Mouse (Mus musculus) cortical plate, adult 2 months (tissue): ENCODE measurements around the gene Gm7879.

Experiments used
- CTCF ChIP-seq: fragments of 200-500 bp; IDR thresholded peaks from 2 replicates; pipeline ENCODE4 v1.5.1; 2011; ENCODE audit warnings: mild to moderate bottlenecking, control low read depth, low read length; ENCODE audit not compliant: insufficient read depth; ENCODE audit errors: extremely low read depth
- POLR2A ChIP-seq: fragments of 200-500 bp; IDR thresholded peaks from 2 replicates; pipeline ENCODE4 v1.6.1; 2011; ENCODE audit warnings: mild to moderate bottlenecking, low read length, control low read depth; ENCODE audit not compliant: insufficient read depth; ENCODE audit errors: extremely low read depth

- TF ChIP-seq CTCF (no peak), POLR2A (no peak)
These were observed 17.0 kb upstream of the Gm7879 start for GRCm38 (mm10) chr5:43895931-43896330.
